Mouse (Mus musculus): ENCODE results near the gene Plppr3. TPM values are rescaled to one million over a fixed set of nuclear protein-coding genes. Genes with fewer than 3 reads are reported as not detected.

Plppr3 gene
- polyA plus RNA-seq (2012; fragmentation: generic; extraction: Trizol) = 2.3 TPM
- long read RNA-seq, experiment 1 = 0 reads
- long read RNA-seq, experiment 2, partial matches to known transcripts = 1 of 2 reads
- long read RNA-seq, experiment 2, other reads (novel, unspliced or antisense) = 1 of 2 reads

DNA sequence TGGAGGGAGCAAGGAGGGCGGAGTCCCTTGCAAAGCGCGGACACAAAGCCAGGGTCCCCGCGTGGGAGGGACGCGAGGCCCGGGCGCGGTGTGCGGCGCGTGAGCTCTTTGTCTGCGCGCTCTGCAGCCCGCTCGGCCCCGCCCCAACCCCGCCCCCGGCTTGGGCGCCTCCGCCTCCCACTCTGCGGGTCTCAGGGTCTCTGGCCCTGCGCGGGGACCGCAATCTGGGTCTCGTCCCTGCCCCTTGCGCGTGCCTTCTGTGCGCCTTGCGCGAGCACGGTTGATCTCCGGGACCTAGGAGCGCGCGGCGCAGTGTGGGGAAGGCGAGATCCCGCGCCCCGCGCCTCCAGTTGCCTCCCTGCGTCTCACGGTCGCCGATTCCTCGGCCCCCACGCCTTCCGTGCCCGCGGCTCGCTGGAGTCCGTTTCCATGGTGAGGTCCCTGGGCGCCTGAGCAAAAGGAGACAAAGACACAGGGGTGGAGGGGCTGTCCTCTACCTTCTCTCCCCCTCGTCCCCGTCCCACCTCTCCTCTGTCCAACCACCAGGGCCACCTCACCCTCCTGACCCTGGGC is at the start of gene Plppr3, which contains the start of gene Prtn3:
Gene Plppr3 (minus strand): TSS at position 345 of the 573 bp plus-strand sequence.
Gene Prtn3 (plus strand): TSS at position 187 of the 573 bp plus-strand sequence.
- no peaks in the 10 kb centered on the region for H3K36me3 ChIP-seq (ENCODE audit: control insufficient read depth, insufficient read depth)
- peak within 1 kb of the TSS; percentile 66 for H3ac ChIP-seq (ENCODE audit: control insufficient read depth, insufficient read length, low read depth)
- H3K4me3 ChIP-seq (ENCODE audit: insufficient read depth, poor library complexity, severe bottlenecking) = peak within 1 kb of the TSS; percentile 11
- H3K79me3 ChIP-seq (ENCODE audit: low read depth) = no peaks in the 10 kb centered on the region
- TF ChIP-seq MAX (IDR thresholded peaks at IDR 0.05) (no peak), MYOG (IDR thresholded peaks at IDR 0.05; ENCODE audit: control insufficient read depth, extremely low read depth, insufficient read length) (no peak), CTCF (IDR thresholded peaks at IDR 0.05; ENCODE audit: control insufficient read depth, insufficient read depth, insufficient read length) (no peak), MYOD1 (IDR thresholded peaks at IDR 0.05; ENCODE audit: control insufficient read depth, insufficient read length, low read depth) (no peak), FOSL1 (IDR thresholded peaks at IDR 0.05; ENCODE audit: insufficient read depth, low read length, poor library complexity, severe bottlenecking) (no peak), CEBPB (IDR thresholded peaks at IDR 0.05; ENCODE audit: low read depth) (no peak), USF1 (IDR thresholded peaks at IDR 0.05; ENCODE audit: low read depth) (no peak)
- H3K27me3 ChIP-seq (ENCODE audit: control insufficient read depth, insufficient read depth, insufficient read length) = no peaks in the 10 kb centered on the region
- H3K79me2 ChIP-seq (ENCODE audit: control insufficient read depth, insufficient read depth) = no peaks in the 10 kb centered on the region

DNA sequence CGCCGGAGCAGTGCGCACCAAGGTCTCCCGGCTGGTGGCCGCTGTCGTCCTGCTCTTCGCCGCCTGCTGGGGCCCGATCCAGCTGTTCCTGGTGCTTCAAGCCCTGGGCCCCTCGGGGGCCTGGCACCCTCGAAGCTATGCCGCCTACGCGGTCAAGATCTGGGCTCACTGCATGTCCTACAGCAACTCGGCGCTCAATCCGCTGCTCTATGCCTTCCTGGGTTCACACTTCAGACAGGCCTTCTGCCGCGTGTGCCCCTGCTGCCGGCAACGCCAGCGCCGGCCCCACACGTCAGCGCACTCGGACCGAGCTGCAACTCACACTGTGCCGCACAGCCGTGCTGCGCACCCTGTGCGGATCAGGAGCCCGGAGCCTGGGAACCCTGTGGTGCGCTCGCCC is 47.1 kb upstream of the Plppr3 start:
- Histone ChIP-seq H3ac (ENCODE audit: control insufficient read depth, insufficient read length, low read depth) (no peak overlapping the region), H3K79me2 (ENCODE audit: control insufficient read depth, insufficient read depth) (peaks cover 1% of the 10 kb centered on the region), H3K79me3 (ENCODE audit: low read depth) (no peaks in the 10 kb centered on the region), H3K27me3 (ENCODE audit: control insufficient read depth, insufficient read depth, insufficient read length) (peaks cover 34% of the 10 kb centered on the region), H3K36me3 (ENCODE audit: control insufficient read depth, insufficient read depth) (no peaks in the 10 kb centered on the region), H3K4me3 (ENCODE audit: insufficient read depth, poor library complexity, severe bottlenecking) (no peak overlapping the region)
- no peak for TF ChIP-seq MAX (IDR thresholded peaks at IDR 0.05)
- no peak for TF ChIP-seq FOSL1 (IDR thresholded peaks at IDR 0.05; ENCODE audit: insufficient read depth, low read length, poor library complexity, severe bottlenecking)
- TF ChIP-seq MYOG (IDR thresholded peaks at IDR 0.05; ENCODE audit: control insufficient read depth, extremely low read depth, insufficient read length) = no peak
- TF ChIP-seq CTCF (IDR thresholded peaks at IDR 0.05; ENCODE audit: control insufficient read depth, insufficient read depth, insufficient read length) = no peak
- TF ChIP-seq CEBPB (IDR thresholded peaks at IDR 0.05; ENCODE audit: low read depth) = no peak

DNA sequence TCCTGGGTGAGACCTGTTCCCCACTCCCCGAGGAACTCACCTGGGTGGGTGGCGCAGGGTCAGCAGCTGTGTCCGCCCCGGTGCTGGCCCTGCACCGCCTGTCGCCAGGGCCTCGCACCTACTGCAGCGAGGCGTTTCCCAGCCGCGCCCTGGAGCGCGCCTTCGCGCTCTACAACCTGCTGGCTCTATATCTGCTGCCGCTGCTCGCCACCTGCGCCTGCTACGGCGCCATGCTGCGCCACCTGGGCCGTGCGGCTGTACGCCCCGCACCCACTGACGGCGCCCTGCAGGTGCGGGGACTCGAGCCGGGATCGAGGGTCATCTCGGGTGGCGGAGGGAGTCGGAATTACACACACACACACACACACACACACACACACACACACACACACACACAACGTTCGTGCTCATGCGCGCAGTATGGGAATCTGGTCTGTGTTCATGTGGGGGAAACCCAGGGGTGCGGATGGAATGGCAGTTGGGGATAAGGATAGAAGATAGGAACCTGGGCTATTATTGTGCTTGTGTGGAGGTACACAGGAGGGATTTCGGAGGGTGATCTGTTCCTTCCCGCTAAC is 46.6 kb upstream of the Plppr3 start, which contains the start of gene R3hdm4:
Gene R3hdm4 (minus strand): TSS at position 251 of the 578 bp plus-strand sequence.
- Histone ChIP-seq H3K79me2 (ENCODE audit: control insufficient read depth, insufficient read depth) (peaks cover 7% of the 10 kb centered on the region), H3K36me3 (ENCODE audit: control insufficient read depth, insufficient read depth) (no peaks in the 10 kb centered on the region), H3K79me3 (ENCODE audit: low read depth) (no peaks in the 10 kb centered on the region), H3K4me3 (ENCODE audit: insufficient read depth, poor library complexity, severe bottlenecking) (no peak within 1 kb of the TSS), H3ac (ENCODE audit: control insufficient read depth, insufficient read length, low read depth) (no peak within 1 kb of the TSS), H3K27me3 (ENCODE audit: control insufficient read depth, insufficient read depth, insufficient read length) (peaks cover 34% of the 10 kb centered on the region)
- TF ChIP-seq MYOD1 (IDR thresholded peaks at IDR 0.05; ENCODE audit: control insufficient read depth, insufficient read length, low read depth) (no peak), CTCF (IDR thresholded peaks at IDR 0.05; ENCODE audit: control insufficient read depth, insufficient read depth, insufficient read length) (no peak), MAX (IDR thresholded peaks at IDR 0.05) (no peak), FOSL1 (IDR thresholded peaks at IDR 0.05; ENCODE audit: insufficient read depth, low read length, poor library complexity, severe bottlenecking) (no peak), CEBPB (IDR thresholded peaks at IDR 0.05; ENCODE audit: low read depth) (no peak), USF1 (IDR thresholded peaks at IDR 0.05; ENCODE audit: low read depth) (no peak), MYOG (IDR thresholded peaks at IDR 0.05; ENCODE audit: control insufficient read depth, extremely low read depth, insufficient read length) (no peak)

DNA sequence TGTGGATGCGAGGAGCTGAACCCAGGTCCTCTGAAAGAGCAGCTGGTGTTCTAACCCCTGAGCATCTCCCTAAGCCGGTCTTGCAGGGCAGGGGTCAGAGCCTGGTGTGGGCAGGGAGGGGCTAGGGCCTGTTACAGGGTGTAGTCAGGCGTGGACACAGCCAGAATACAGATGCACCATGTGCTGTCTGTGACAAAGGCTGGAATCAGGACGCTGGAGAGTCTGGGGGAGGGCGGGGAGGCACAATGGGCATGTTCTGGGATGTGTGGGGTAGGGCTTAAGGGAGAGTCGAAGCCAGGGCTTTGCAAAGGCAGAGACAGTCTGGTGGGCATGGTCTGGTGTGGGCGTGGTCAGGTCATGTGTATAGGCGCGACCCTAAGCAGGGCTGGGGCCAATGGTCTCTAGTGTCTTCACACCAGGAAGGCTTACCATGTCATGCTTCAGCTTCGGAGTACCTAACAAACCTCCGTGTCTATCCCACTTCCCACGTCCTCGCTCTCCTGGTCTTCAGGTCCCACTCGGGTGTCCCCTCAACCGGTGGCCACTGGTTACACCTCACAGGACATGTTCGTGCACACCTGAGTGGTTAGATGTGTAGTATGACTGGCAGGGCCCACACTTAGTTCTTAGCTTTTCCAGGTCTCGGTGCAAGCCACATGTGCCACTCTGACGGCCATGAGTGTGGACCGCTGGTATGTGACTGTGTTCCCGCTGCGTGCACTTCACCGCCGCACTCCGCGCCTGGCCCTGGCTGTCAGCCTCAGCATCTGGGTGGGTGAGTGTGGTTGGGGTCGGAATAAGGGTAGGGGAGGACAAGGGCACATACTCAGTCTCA is 45.8 kb upstream of the Plppr3 start:
- Histone ChIP-seq H3K36me3 (ENCODE audit: control insufficient read depth, insufficient read depth) (no peaks in the 10 kb centered on the region), H3K27me3 (ENCODE audit: control insufficient read depth, insufficient read depth, insufficient read length) (peaks cover 34% of the 10 kb centered on the region), H3K4me3 (ENCODE audit: insufficient read depth, poor library complexity, severe bottlenecking) (no peak overlapping the region), H3K79me3 (ENCODE audit: low read depth) (peaks cover 2% of the 10 kb centered on the region), H3K79me2 (ENCODE audit: control insufficient read depth, insufficient read depth) (peaks cover 14% of the 10 kb centered on the region), H3ac (ENCODE audit: control insufficient read depth, insufficient read length, low read depth) (no peak overlapping the region)
- TF ChIP-seq CEBPB (IDR thresholded peaks at IDR 0.05; ENCODE audit: low read depth) (no peak), MAX (IDR thresholded peaks at IDR 0.05) (no peak), MYOG (IDR thresholded peaks at IDR 0.05; ENCODE audit: control insufficient read depth, extremely low read depth, insufficient read length) (no peak), MYOD1 (IDR thresholded peaks at IDR 0.05; ENCODE audit: control insufficient read depth, insufficient read length, low read depth) (no peak), CTCF (IDR thresholded peaks at IDR 0.05; ENCODE audit: control insufficient read depth, insufficient read depth, insufficient read length) (no peak)

DNA sequence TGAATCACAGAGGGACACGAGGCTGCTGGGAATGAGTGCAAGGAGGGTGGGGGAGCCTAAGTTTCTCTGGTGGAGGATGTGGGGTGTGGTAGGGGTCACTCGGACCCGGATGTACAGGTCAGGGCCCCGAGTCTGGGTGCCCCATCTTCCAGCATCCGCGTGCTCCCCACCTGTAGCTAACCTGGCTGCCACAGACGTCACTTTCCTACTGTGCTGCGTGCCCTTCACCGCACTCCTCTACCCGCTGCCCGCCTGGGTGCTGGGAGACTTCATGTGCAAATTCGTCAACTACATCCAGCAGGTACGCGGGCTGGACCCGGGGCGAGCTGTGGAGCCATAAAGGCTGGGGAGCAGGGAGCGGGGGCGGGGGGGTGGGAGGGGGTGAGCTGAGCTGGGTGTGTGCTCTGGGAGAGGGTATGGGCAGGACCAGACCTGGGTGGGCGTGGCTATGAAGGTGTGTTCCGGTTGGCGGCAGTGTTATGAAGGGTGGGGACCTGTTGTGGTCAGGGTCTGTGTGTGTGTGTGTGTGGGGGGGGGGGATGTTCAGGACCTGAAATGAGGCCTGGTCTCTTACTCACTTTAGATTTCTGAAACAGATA is 44.9 kb upstream of the Plppr3 start:
- Histone ChIP-seq H3K36me3 (ENCODE audit: control insufficient read depth, insufficient read depth) (no peaks in the 10 kb centered on the region), H3K27me3 (ENCODE audit: control insufficient read depth, insufficient read depth, insufficient read length) (peaks cover 34% of the 10 kb centered on the region), H3K4me3 (ENCODE audit: insufficient read depth, poor library complexity, severe bottlenecking) (no peak overlapping the region), H3K79me2 (ENCODE audit: control insufficient read depth, insufficient read depth) (peaks cover 24% of the 10 kb centered on the region), H3ac (ENCODE audit: control insufficient read depth, insufficient read length, low read depth) (peak overlapping the region; percentile 7), H3K79me3 (ENCODE audit: low read depth) (peaks cover 2% of the 10 kb centered on the region)
- TF ChIP-seq MAX (IDR thresholded peaks at IDR 0.05) (no peak), USF1 (IDR thresholded peaks at IDR 0.05; ENCODE audit: low read depth) (no peak), CTCF (IDR thresholded peaks at IDR 0.05; ENCODE audit: control insufficient read depth, insufficient read depth, insufficient read length) (no peak), FOSL1 (IDR thresholded peaks at IDR 0.05; ENCODE audit: insufficient read depth, low read length, poor library complexity, severe bottlenecking) (no peak), CEBPB (IDR thresholded peaks at IDR 0.05; ENCODE audit: low read depth) (no peak), MYOD1 (IDR thresholded peaks at IDR 0.05; ENCODE audit: control insufficient read depth, insufficient read length, low read depth) (no peak), MYOG (IDR thresholded peaks at IDR 0.05; ENCODE audit: control insufficient read depth, extremely low read depth, insufficient read length) (no peak)

All from C2C12 (cell line).